Mouse (Mus musculus) 416B (cell line): ENCODE measurements around the gene Myh14.

Experiments
- DNase-seq: peaks from one replicate; pipeline ENCODE4 v3.0.0; 2011; ENCODE audit warnings: low read depth

The Myh14 gene

DNA sequence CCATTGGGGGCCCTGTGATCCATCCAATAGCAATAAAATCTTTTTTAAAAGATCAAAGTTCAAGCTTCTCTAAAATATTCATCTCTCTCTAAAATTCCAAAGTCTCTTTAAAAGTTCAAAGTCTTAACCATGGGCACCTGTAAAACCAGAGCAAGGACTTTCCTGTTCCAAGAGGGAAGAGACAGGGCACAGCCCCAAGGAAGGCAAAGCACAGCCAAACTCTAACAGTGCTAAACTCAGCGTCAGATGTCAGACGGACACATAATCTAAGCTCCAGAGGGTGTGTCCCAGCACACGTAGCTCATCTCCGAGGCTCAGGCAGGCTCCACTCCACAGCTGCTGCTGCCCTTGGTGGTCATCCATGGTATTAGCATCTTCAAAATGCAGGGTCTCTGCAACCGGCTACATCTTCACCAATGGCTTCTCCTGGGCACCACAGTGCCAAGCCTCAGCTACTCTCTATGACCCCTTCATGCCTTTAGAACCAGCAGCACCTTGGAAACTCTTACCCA, 94.3 kb downstream of the Myh14 start:
- no peak for DNase-seq

DNA sequence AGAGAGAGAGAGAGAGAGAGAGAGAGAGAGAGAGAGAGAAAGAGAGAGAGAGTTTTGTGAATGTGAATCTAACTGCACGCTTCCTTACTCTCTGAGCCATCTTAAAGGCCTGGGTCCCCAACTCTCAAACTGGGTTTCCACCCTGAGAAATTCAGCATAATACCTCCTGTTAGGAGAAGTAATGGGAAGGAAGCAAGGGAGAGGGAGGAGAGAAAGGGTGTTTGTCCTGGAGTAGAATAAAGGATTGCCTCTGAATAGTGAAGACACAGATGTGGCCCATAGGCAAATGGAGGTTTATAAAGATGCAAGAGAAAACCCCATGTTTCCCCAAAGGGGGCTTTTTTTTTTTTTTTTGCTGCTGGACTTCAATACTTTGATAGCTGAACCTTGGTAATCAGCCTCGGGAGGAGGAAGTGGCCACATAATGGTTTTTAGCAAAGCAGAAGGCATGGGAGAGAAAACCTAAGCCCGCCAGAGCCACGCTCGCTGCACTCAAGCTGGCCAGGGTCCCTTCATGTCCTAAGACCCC, 97.6 kb downstream of the Myh14 start:
- DNase-seq = peak; percentile 51

- DNase-seq = peak; percentile 94
Observed at GRCm38 (mm10) chr7:44572213-44572701, 98.4 kb downstream of the Myh14 start, which contains the start of gene Napsa. TSS of gene Napsa (plus strand) at chr7:44572380.

GRCm38 (mm10) chr7:44571811-44572210, 98.8 kb downstream of the Myh14 start:
- DNase-seq = no peak

DNA sequence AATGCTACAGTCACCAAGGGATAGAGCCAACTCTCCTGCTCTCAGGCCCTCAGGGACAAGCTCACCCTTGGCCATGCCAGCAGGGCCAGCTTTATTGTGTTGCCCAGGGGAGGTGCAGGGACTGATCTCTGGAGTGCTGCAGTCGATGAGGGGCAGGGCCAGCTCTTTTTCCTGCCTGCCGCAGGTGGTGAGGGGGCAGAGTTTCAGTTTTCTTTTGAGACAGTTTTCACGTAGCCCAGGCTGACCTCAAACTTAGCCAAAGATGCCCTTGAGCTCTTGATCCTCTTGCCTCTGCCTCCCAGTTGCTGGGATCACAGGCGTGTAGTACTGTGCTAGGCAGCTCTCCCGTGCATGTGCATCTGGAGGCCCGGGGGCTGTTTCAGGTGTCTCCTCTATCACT, 99.7 kb downstream of the Myh14 start:
- no peak for DNase-seq

GRCm38 (mm10) chr7:44568803-44569202, 101.8 kb downstream of the Myh14 start:
- no peak for DNase-seq

GRCm38 (mm10) chr7:44565414-44565813, 105.2 kb downstream of the Myh14 start:
- peak; percentile 45 for DNase-seq

DNA sequence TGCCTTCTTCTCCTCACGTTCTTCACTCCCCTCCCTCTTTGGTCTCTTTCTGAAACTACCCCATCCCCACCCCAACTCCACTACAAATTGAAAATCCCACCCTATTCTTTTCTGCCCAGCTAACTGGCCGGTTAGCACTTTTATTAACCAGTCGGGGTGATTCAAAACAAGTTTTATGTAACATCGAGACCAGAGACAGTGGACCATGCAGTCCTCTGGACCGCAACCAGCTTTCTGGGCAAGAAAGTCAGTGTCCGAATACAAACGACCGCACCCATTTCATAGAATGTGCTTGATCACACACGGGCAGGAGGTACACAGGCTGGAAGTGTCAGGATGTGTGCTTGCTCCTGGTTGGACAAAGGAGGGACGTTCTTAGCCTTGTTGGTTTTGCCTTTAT, 106.2 kb downstream of the Myh14 start:
- no peak for DNase-seq

- DNase-seq = no peak
Observed at GRCm38 (mm10) chr7:44563284-44563683, 107.4 kb downstream of the Myh14 start.

DNA sequence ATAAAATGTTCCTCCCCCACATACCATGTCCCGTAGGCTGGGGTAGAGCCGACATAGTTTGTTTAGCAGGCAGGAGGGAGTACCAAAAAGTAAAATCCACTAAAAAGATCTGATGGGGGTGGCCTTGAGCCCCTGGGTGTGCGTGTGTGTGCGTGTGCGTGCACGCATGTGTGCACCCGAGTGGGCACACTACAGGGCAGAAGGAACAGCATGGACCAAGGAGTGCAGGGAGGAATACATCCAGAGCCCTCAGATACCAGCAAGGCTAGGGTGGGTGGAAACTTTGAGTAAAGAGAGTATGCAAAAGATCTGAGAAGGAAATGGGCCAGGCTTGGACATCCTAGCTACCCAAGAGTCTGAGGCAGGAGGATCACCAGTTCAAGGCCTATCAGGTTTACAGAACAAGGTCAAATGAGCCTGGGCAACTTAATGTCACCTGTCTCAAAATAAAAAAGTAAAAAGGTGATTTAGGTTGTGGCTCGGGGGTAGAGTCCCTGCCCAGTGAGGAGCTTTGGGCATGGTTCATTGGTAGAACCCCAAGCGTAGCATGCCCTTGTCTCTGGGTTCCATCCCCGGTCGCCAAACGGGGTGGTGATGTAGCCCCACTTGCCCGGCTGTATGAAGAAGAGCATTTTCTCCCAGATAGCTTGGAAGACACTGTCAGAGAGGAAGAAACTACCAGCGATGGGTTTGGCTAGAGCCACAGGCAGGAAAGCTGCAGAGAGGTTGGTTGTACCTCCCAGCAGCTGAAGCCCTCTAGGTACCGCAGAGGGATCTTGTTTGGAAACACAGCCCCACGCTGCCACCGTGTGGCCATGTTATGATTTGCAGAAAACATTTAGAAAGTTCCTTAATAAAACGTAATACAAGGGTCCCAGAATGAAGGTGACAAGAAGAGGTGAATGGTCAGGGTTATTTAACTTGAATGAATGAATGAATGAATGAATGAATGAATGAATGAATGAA, 109.9 kb downstream of the Myh14 start:
- DNase-seq = peak; percentile 89

- DNase-seq = no peak
Observed at GRCm38 (mm10) chr7:44557629-44558028, 113.0 kb downstream of the Myh14 start.
